20 mouse cellular contexts compared by ENCODE assay signal in the genomic region with DNA sequence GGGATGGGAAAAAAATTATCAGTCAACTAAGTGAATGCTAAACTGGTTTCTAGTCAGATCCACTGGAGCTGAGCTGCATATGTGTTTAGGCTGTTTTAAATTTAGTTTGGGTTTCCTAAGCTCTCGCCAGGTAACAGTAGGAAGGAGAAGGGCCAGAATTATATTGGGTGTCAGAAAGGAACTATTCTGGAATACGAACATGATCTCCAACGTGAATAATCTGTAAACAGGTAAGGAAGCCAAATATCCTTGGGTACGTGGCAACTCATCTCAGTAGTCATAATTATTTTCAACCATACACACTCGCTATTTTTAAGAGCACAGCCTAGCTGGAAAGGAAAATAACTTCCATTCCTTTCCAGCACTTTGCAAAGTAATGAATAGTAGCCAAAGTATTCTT.
"Had no signal": no experiment of that assay in that cellular context is flagged by ENCODE, and none has a peak within 500 bp of the region (broad histone marks: within the 10 kb centered on the region; RNA-seq: fewer than 3 reads in every experiment).

No protein-coding gene starts in this region.

- H3K9ac ChIP-seq: lung, embryonic 14.5 days; midbrain, embryonic 12.5 days; neural tube, embryonic 13.5 days; neural tube, embryonic 15.5 days; stomach, embryonic 15.5 days had no signal

- H3K4me3 ChIP-seq: midbrain, embryonic 10.5 days; midbrain, embryonic 12.5 days; myocyte; neural tube, embryonic 13.5 days; neural tube, embryonic 15.5 days; stomach, embryonic 15.5 days had no signal

- H3K4me2 ChIP-seq: lung, embryonic 14.5 days; midbrain, embryonic 12.5 days; neural tube, embryonic 13.5 days; neural tube, embryonic 15.5 days; stomach, embryonic 15.5 days had no signal

- DNase-seq: lung, adult 18-20 months; lung, embryonic 14.5 days; lung, postnatal 10 days; lung, postnatal 4 days; midbrain, embryonic 14.5 days; retina, postnatal 1 day; right cerebral cortex, adult 18-20 months; right cerebral cortex, postnatal 25 days; right cerebral cortex, postnatal 4 days; thymus, adult 2 months; thymus, postnatal 25 days; thymus, postnatal 4 days had no signal

- H3K27ac ChIP-seq: midbrain, embryonic 10.5 days; midbrain, embryonic 12.5 days; neural tube, embryonic 13.5 days; neural tube, embryonic 15.5 days; stomach, embryonic 15.5 days; stomach, postnatal 0 days had no signal

- H3K27me3 ChIP-seq: neural tube, embryonic 13.5 days; neural tube, embryonic 15.5 days; stomach, embryonic 15.5 days had no signal

- H3K9me3 ChIP-seq: midbrain, embryonic 10.5 days; midbrain, embryonic 12.5 days; neural tube, embryonic 13.5 days; neural tube, embryonic 15.5 days; stomach, embryonic 15.5 days had no signal

- ATAC-seq: midbrain, embryonic 16.5 days had no signal

- H3K36me3 ChIP-seq: midbrain, embryonic 10.5 days; midbrain, embryonic 12.5 days; neural tube, embryonic 15.5 days; stomach, embryonic 15.5 days had no signal
